Mouse (Mus musculus) liver, adult 2 months (tissue): ENCODE measurements around the gene Lgals2. TPM values are rescaled to one million over a fixed set of nuclear protein-coding genes. Genes with fewer than 3 reads are reported as not detected.

Experiments
- DNase-seq: peaks from one replicate; pipeline ENCODE4 v3.0.0-alpha.2; 2011; ENCODE audit warnings: low read depth, low spot score; ENCODE audit errors: extremely low read depth
- H3K27ac ChIP-seq: fragments of 200-500 bp; replicated peaks from 2 replicates; pipeline ENCODE4 v1.5.1; 2012; ENCODE audit warnings: low read depth, mild to moderate bottlenecking, control low read depth, inconsistent platforms, low read length; ENCODE audit not compliant: insufficient read depth
- H3K27me3 ChIP-seq: fragments of 200-500 bp; 2 replicates; pipeline ENCODE4 v1.6.1; 2012; ENCODE audit warnings: mild to moderate bottlenecking, moderate library complexity, low read length, inconsistent platforms; ENCODE audit not compliant: control insufficient read depth, insufficient read depth
- H3K36me3 ChIP-seq: fragments of 200-500 bp; 2 replicates; pipeline ENCODE4 v1.6.1; 2012; ENCODE audit warnings: low read length, inconsistent platforms; ENCODE audit not compliant: control insufficient read depth, insufficient read depth
- H3K4me1 ChIP-seq: fragments of 200-500 bp; 2 replicates; pipeline ENCODE4 v1.6.1; 2011; ENCODE audit warnings: low read length; ENCODE audit not compliant: control insufficient read depth, insufficient read depth
- H3K4me3 ChIP-seq: fragments of 200-500 bp; 2 replicates; pipeline ENCODE4 v1.5.1; 2011; ENCODE audit warnings: low read depth, mild to moderate bottlenecking, control low read depth, low read length, moderate library complexity; ENCODE audit not compliant: insufficient read depth
- H3K79me2 ChIP-seq: fragments of 200-500 bp; 2 replicates; pipeline ENCODE4 v1.6.1; 2012; ENCODE audit warnings: inconsistent platforms, mild to moderate bottlenecking, low read length, moderate library complexity; ENCODE audit not compliant: control insufficient read depth, insufficient read depth
- H3K9ac ChIP-seq: fragments of 200-500 bp; 2 replicates; pipeline ENCODE4 v1.6.1; 2012; ENCODE audit warnings: low read depth, mild to moderate bottlenecking, control low read depth, inconsistent platforms, low read length
- CTCF ChIP-seq: fragments of 200-500 bp; IDR thresholded peaks from 2 replicates; pipeline ENCODE4 v1.5.1; 2011; ENCODE audit warnings: low read depth, low read length, control low read depth
- POLR2A ChIP-seq: fragments of 200-500 bp; IDR thresholded peaks from 2 replicates; pipeline ENCODE4 v1.6.1; 2011; ENCODE audit warnings: low read length, control low read depth; ENCODE audit not compliant: insufficient read depth; ENCODE audit errors: extremely low read depth
- WGBS: fragments of 180-500 bp; shearing (Covaris S2); methylation state at CpG from one replicate; pipeline ENCODE4 v1.1.7; 2018; 5-methylcytosine and 5-hydroxymethylcytosine counted together
- polyA plus RNA-seq: library from polyadenylated mRNA; depleted of rRNA; stranded (reverse); fragments of >200 nt; gene quantifications from 2 replicates; pipeline ENCODE4 v1.2.3, GENCODE M21; 2012
- total RNA-seq: library from RNA; depleted of rRNA; stranded (reverse); fragments of >200 nt; gene quantifications from 2 replicates; pipeline ENCODE4 v1.2.3, GENCODE M21; 2014

Lgals2 gene
- total and polyA plus RNA-seq, 2 experiments, result 0.55 to 0.57 TPM

DNA sequence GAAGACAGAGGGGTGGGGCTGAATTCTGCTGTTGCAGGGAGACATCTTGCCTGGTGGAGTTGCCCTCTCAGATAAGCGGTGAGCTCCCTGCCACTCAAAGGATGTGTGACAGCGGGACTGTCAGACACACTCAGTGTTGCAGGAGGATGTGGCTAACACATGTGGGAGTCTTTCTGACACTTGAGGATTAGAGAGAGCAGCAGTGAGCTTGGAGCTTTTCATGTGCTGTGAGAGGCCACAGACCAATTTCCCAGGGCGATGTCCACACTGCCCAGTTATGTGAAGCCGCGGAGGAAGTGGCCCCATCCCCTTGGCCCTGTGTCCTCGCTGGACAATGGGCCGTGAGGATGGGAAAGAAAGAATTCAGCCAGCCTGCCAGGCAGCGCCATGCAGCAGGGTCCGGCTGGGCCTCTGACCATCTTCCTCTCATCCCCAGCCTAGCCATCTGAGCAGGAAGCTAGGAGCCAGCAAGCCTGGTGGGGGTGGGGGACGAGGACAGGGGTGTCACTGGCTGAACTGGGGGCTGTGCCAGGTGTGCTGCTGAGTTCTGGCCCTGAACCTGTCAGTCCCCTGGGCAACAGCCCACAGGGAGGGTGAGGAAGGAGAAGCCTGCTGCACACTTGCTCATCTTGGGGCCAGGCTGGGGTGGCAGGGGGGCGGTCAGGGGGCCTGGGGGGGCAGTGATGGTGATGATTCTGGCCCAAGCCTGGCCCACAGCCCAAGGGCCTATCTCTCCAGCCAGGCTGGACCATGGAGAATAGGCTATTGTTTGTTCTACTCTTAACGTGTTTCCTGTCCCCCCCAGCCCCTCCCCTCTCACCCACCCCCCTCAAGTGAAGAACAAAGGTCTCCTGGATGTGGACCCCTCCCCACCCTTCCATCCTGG, 19.9 kb downstream of the Lgals2 start:
- no peak overlapping the region for H3K4me3 ChIP-seq
- no peaks in the 10 kb centered on the region for H3K36me3 ChIP-seq
- TF ChIP-seq CTCF (no peak), POLR2A (no peak)
- peaks cover 40% of the 10 kb centered on the region for H3K4me1 ChIP-seq
- WGBS, result 60% methylated on average over 12 of the region's 12 CpGs
- DNase-seq, result no peak
- no peaks in the 10 kb centered on the region for H3K27me3 ChIP-seq
- H3K27ac ChIP-seq, result peak overlapping the region; percentile 59
- H3K9ac ChIP-seq, result no peak overlapping the region
- H3K79me2 ChIP-seq, result no peaks in the 10 kb centered on the region

GRCm38 (mm10) chr15:78834233-78835005, 20.9 kb downstream of the Lgals2 start:
- no peak for DNase-seq
- TF ChIP-seq CTCF, result no peak
- no peak for TF ChIP-seq POLR2A
- no peak overlapping the region for H3K4me3 ChIP-seq
- 53% methylated on average over 10 of the region's 10 CpGs for WGBS
- H3K79me2 ChIP-seq, result no peaks in the 10 kb centered on the region
- peaks cover 35% of the 10 kb centered on the region for H3K4me1 ChIP-seq
- no peak overlapping the region for H3K9ac ChIP-seq
- H3K27me3 ChIP-seq, result no peaks in the 10 kb centered on the region
- peak overlapping the region; percentile 71 for H3K27ac ChIP-seq
- H3K36me3 ChIP-seq, result no peaks in the 10 kb centered on the region

DNA sequence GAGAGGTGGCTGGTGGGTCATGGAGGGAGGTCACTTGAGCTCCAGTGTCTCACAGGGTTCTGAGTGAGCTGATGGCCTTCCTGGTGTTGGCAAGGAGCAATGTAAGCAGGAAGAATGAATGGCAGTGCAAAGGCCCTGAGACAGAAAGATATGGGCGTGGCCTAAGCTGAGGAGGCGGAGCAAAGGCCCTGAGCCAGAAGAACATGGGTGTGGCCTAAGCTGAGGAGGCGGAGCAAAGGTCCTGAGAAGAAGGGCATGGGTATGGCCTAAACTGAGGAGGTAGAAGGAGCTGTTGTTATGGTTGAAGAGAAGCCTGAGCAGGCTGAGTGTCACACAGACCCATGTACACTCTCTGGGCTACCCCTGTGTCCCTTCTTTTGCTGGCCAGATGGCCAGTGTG, 21.7 kb downstream of the Lgals2 start:
- Histone ChIP-seq H3K27ac (peak overlapping the region; percentile 71), H3K4me3 (no peak overlapping the region), H3K27me3 (no peaks in the 10 kb centered on the region), H3K36me3 (no peaks in the 10 kb centered on the region), H3K79me2 (no peaks in the 10 kb centered on the region), H3K9ac (no peak overlapping the region), H3K4me1 (peaks cover 35% of the 10 kb centered on the region)
- no peak for TF ChIP-seq POLR2A
- no peak for TF ChIP-seq CTCF
- DNase-seq, result no peak
- WGBS, result 78% methylated on average over 3 of the region's 3 CpGs

DNA sequence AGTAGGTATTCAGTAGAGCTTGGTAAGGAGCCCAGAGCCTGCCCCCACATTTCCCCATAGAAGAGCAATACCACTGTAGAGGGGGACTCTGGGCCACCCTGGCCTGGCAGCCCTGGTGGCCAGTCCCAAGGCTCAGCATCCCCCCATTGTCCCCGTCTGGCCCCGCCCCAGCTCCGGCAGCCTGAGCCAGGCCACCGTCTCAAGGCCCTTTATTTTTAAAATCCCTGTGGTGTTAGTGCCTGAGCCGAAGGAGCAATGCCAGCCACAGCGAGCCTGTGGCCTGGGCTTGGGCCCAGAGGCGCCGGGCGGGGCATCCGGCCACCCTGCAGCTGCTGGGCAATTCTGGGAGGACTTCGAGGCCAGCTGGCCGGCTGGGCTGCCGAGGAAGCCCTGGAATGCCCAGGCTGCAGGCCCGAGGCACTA, 22.6 kb downstream of the Lgals2 start:
- peak; percentile 80 for DNase-seq
- peak overlapping the region; percentile 10; the same call in 1 of the 2 replicates for H3K4me3 ChIP-seq
- H3K27ac ChIP-seq, result peak overlapping the region; percentile 71
- H3K79me2 ChIP-seq, result no peaks in the 10 kb centered on the region
- TF ChIP-seq POLR2A (no peak), CTCF (no peak)
- H3K36me3 ChIP-seq, result no peaks in the 10 kb centered on the region
- 9% methylated on average over 14 of the region's 14 CpGs for WGBS
- H3K9ac ChIP-seq, result peak overlapping the region; percentile 54
- no peaks in the 10 kb centered on the region for H3K27me3 ChIP-seq
- H3K4me1 ChIP-seq, result peaks cover 35% of the 10 kb centered on the region

DNA sequence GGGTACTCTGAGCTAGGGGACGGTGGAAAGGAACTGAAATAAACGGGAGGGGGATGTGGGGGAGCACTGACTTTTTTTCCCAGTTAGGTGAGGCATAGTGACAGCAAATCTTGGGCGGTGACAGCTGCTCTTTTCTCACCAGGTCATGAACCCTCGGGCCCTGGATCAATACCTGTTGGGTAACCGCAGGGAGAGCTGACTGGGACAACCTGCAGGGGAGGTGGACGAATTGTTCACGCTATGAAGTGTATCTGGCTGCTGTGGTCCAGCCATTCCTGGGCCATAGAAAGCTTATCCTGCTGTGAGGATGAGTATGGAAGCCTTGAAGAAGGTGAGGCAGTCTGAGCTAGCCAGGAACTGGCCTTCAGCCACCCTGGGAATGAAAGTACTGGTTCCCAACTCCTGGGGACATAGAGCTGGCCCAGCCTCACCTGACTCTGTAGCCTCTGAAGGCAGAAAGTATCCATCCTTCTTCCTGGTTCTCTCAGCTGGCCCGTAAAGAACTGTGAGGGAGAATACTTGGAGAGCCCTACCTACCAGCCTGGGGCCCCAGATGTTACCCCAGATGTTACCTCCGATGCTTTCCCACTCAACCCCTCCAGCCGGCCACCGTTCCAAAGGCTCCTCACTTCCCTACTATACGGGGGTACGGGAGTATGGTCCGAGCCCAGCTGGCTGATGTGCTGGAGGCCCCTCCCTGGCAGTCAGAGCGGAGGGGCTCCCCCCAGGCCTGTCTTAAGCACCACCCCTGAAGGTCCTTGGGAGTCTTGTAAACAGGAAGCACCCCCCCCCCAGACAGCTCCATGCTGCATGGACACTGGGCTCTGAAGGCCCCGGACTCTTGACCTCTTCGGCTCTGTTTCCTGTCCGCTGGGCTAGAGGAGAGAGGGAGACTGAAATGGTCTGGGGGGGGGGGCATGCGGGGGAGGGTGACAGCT, 23.3 kb downstream of the Lgals2 start:
- no peaks in the 10 kb centered on the region for H3K36me3 ChIP-seq
- H3K79me2 ChIP-seq, result no peaks in the 10 kb centered on the region
- H3K4me3 ChIP-seq, result peak overlapping the region; percentile 9; the same call in 1 of the 2 replicates
- no peaks in the 10 kb centered on the region for H3K27me3 ChIP-seq
- H3K9ac ChIP-seq, result peak overlapping the region; percentile 54
- H3K4me1 ChIP-seq, result peaks cover 35% of the 10 kb centered on the region
- WGBS, result 12% methylated on average over 19 of the region's 19 CpGs
- peak; percentile 92 for DNase-seq
- peak overlapping the region; percentile 71 for H3K27ac ChIP-seq
- no peak for TF ChIP-seq POLR2A
- 0 out of 2 replicates have a peak, but pooled peaks have one; percentile 0 for TF ChIP-seq CTCF
